Mouse (Mus musculus) MEL (cell line): ENCODE results near the gene Cd300ld3. TPM values are rescaled to one million over a fixed set of nuclear protein-coding genes. Genes with fewer than 3 reads are reported as not detected.

Source experiments
- DNase-seq: peaks from one replicate; pipeline ENCODE4 v3.0.0; 2011; ENCODE audit warnings: low read depth, low spot score
- H3K27ac ChIP-seq: 2 replicates; pipeline ENCODE4 v1.5.1; 2012; ENCODE audit warnings: low read depth, mild to moderate bottlenecking, control low read depth, low read length, moderate library complexity; ENCODE audit not compliant: control insufficient read depth
- H3K27me3 ChIP-seq, 2 experiments: fragments of 150-350 bp in 1 of 2; sonication (generic) in 1 of 2; 2 replicates each; pipeline ENCODE4 v1.6.1; 2012; ENCODE audit warnings: low read length in 2 of 2, mild to moderate bottlenecking in 2 of 2, improper control_type of control experiment in 1 of 2, moderate library complexity in 1 of 2; ENCODE audit not compliant: insufficient read depth in 2 of 2, control insufficient read depth in 1 of 2
- H3K36me3 ChIP-seq, 2 experiments: 2 replicates each; pipeline ENCODE4 v1.6.1; 2012 to 2014; ENCODE audit warnings: low read length in 2 of 2, improper control_type of control experiment in 1 of 2, inconsistent platforms in 1 of 2, mild to moderate bottlenecking in 1 of 2; ENCODE audit not compliant: insufficient read depth in 2 of 2, control insufficient read depth in 1 of 2
- H3K4me1 ChIP-seq, 2 experiments: fragments of 150-350 bp in 1 of 2; sonication (generic) in 1 of 2; 2 replicates each; pipeline ENCODE4 v1.6.1; 2012; ENCODE audit warnings: low read length in 2 of 2, improper control_type of control experiment in 1 of 2, mild to moderate bottlenecking in 1 of 2; ENCODE audit not compliant: insufficient read depth in 2 of 2, control insufficient read depth in 1 of 2
- H3K4me3 ChIP-seq, 2 experiments: fragments of 150-350 bp in 1 of 2; sonication (generic) in 1 of 2; 2 replicates each; pipeline ENCODE4 v1.5.1; 2012; ENCODE audit warnings: low read depth in 2 of 2, low read length in 2 of 2, mild to moderate bottlenecking in 2 of 2, moderate library complexity in 2 of 2, control low read depth in 1 of 2, improper control_type of control experiment in 1 of 2; ENCODE audit not compliant: control insufficient read depth in 1 of 2, insufficient read depth in 1 of 2
- H3K79me2 ChIP-seq: 2 replicates; pipeline ENCODE4 v1.6.1; 2012; ENCODE audit warnings: mild to moderate bottlenecking, low read length, moderate library complexity; ENCODE audit not compliant: control insufficient read depth, poor library complexity, insufficient read depth
- H3K9ac ChIP-seq: 2 replicates; pipeline ENCODE4 v1.6.1; 2012; ENCODE audit warnings: low read depth, mild to moderate bottlenecking, control low read depth, low read length, moderate library complexity; ENCODE audit not compliant: control insufficient read depth, poor library complexity, severe bottlenecking
- H3K9me3 ChIP-seq: fragments of 150-350 bp; sonication (generic); replicated peaks from 2 replicates; pipeline ENCODE4 v1.6.1; 2012; ENCODE audit warnings: mild to moderate bottlenecking, low read length, improper control_type of control experiment, moderate library complexity; ENCODE audit not compliant: insufficient read depth
- BHLHE40 ChIP-seq: IDR thresholded peaks from 2 replicates; pipeline ENCODE4 v1.6.1; 2012; ENCODE audit warnings: low read depth, mild to moderate bottlenecking, inconsistent platforms, low read length, improper control_type of control experiment, borderline replicate concordance
- CHD1 ChIP-seq: IDR thresholded peaks from 2 replicates; pipeline ENCODE4 v1.6.1; 2012; ENCODE audit warnings: low read depth, mild to moderate bottlenecking, inconsistent platforms, low read length, improper control_type of control experiment
- CHD2 ChIP-seq: IDR thresholded peaks from 2 replicates; pipeline ENCODE4 v1.6.1; 2011; ENCODE audit warnings: low read length, improper control_type of control experiment
- CTCF ChIP-seq, 3 experiments: IDR thresholded peaks in 2 of 3; conservative IDR thresholded peaks in 1 of 3; 2 replicates each; pipeline ENCODE4 v1.5.1; 2011 to 2012; ENCODE audit warnings: low read length in 3 of 3, low read depth in 2 of 3, mild to moderate bottlenecking in 2 of 3, improper control_type of control experiment in 1 of 3, inconsistent platforms in 1 of 3, mixed read lengths in 1 of 3, moderate library complexity in 1 of 3; ENCODE audit not compliant: control insufficient read depth in 1 of 3, insufficient read depth in 1 of 3, poor library complexity in 1 of 3, severe bottlenecking in 1 of 3
- ETS1 ChIP-seq: IDR thresholded peaks from 2 replicates; pipeline ENCODE4 v1.6.1; 2012; ENCODE audit warnings: low read depth, mild to moderate bottlenecking, inconsistent platforms, low read length, improper control_type of control experiment, moderate library complexity
- JUND ChIP-seq: IDR thresholded peaks from 2 replicates; pipeline ENCODE4 v1.6.1; 2011; ENCODE audit warnings: low read depth, mild to moderate bottlenecking, improper control_type of control experiment, low read length
- MAZ ChIP-seq: IDR thresholded peaks from 2 replicates; pipeline ENCODE4 v1.6.1; 2012; ENCODE audit warnings: low read depth, mild to moderate bottlenecking, inconsistent platforms, low read length, improper control_type of control experiment
- NELFE ChIP-seq: IDR thresholded peaks from 2 replicates; pipeline ENCODE4 v1.6.1; 2011; ENCODE audit warnings: low read depth, low read length, improper control_type of control experiment
- NRF1 ChIP-seq: IDR thresholded peaks from 2 replicates; pipeline ENCODE4 v1.6.1; 2014; ENCODE audit warnings: low read depth, mild to moderate bottlenecking, inconsistent platforms, low read length, improper control_type of control experiment, moderate library complexity; ENCODE audit not compliant: poor library complexity, insufficient read depth, severe bottlenecking
- POLR2AphosphoS5 ChIP-seq: IDR thresholded peaks from 2 replicates; pipeline ENCODE4 v1.6.1; 2012; ENCODE audit warnings: low read depth, borderline replicate concordance, mild to moderate bottlenecking, inconsistent platforms, low read length, moderate library complexity, mixed read lengths
- RAD21 ChIP-seq: IDR thresholded peaks from 2 replicates; pipeline ENCODE4 v1.6.1; 2011; ENCODE audit warnings: mild to moderate bottlenecking, low read depth, low read length, improper control_type of control experiment
- SMC3 ChIP-seq: IDR thresholded peaks from 2 replicates; pipeline ENCODE4 v1.6.1; 2011; ENCODE audit warnings: low read depth, low read length, improper control_type of control experiment
- USF1 ChIP-seq: IDR thresholded peaks from 2 replicates; pipeline ENCODE4 v1.6.1; 2014; ENCODE audit warnings: low read depth, mild to moderate bottlenecking, inconsistent platforms, low read length, improper control_type of control experiment, moderate library complexity
- ZC3H11A ChIP-seq: IDR thresholded peaks from 2 replicates; pipeline ENCODE4 v1.6.1; 2012; ENCODE audit warnings: low read depth, mild to moderate bottlenecking, inconsistent platforms, low read length, improper control_type of control experiment
- ZMIZ1 ChIP-seq: IDR thresholded peaks from 2 replicates; pipeline ENCODE4 v1.6.1; 2012; ENCODE audit warnings: low read depth, mild to moderate bottlenecking, inconsistent platforms, low read length, improper control_type of control experiment, moderate library complexity
- ZNF384 ChIP-seq: IDR thresholded peaks from 2 replicates; pipeline ENCODE4 v1.6.1; 2012; ENCODE audit warnings: low read depth, mild to moderate bottlenecking, inconsistent platforms, low read length, improper control_type of control experiment
- polyA plus RNA-seq, 2 experiments: library from polyadenylated mRNA; stranded (reverse) in 1 of 2; unstranded in 1 of 2; fragments of >175 nt in 1 of 2; fragments of >200 nt in 1 of 2; gene quantifications; 2 replicates each; pipeline versions ENCODE4 v1.2.1 to v1.2.4; 2012; ENCODE audit warnings: low replicate concordance in 2 of 2, low read depth in 1 of 2; ENCODE audit not compliant: insufficient read length in 2 of 2, insufficient read depth in 1 of 2, missing spikeins in 1 of 2
- total RNA-seq: library from RNA; depleted of rRNA; stranded (reverse); fragments of 300-350 nt; gene quantifications from 2 replicates; pipeline ENCODE4 v1.2.3, GENCODE M21; 2012

The Cd300ld3 gene
- total and polyA plus RNA-seq, 3 experiments = not detected

DNA sequence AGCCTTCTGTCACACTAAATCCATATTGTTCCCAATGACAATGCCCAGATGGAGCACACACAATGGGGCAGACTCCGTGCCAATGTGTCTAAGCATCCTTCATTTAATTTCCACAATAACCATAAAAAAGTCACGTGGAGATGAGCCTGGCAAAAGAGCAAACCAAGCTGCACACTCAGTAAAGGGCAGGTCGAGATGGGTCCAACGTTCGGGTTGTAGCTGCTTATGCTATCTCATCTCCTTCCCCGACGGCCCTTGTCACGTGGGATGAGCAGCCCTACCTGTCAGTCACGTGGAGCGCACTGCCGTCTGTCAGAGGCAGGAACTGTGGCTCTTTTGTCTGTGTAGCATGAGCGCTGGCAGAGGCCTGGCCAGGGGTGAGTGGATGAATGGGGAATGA, 36.4 kb upstream of the Cd300ld3 start:
- Histone ChIP-seq H3K9ac (no peak overlapping the region), H3K9me3 (no peaks in the 10 kb centered on the region), H3K27ac (no peak overlapping the region), H3K36me3 (no peaks in the 10 kb centered on the region), H3K79me2 (no peaks in the 10 kb centered on the region), H3K4me3 (no peak overlapping the region), H3K4me1 (peaks cover 3% of the 10 kb centered on the region in 2 experiments; a peak in 1 of 4 replicates), H3K27me3 (peaks cover 0 to 3% of the 10 kb centered on the region in 2 experiments; a peak in 1 of 4 replicates)
- peak; percentile 69 for TF ChIP-seq USF1
- TF ChIP-seq CHD1 = no peak
- no peak for DNase-seq

DNA sequence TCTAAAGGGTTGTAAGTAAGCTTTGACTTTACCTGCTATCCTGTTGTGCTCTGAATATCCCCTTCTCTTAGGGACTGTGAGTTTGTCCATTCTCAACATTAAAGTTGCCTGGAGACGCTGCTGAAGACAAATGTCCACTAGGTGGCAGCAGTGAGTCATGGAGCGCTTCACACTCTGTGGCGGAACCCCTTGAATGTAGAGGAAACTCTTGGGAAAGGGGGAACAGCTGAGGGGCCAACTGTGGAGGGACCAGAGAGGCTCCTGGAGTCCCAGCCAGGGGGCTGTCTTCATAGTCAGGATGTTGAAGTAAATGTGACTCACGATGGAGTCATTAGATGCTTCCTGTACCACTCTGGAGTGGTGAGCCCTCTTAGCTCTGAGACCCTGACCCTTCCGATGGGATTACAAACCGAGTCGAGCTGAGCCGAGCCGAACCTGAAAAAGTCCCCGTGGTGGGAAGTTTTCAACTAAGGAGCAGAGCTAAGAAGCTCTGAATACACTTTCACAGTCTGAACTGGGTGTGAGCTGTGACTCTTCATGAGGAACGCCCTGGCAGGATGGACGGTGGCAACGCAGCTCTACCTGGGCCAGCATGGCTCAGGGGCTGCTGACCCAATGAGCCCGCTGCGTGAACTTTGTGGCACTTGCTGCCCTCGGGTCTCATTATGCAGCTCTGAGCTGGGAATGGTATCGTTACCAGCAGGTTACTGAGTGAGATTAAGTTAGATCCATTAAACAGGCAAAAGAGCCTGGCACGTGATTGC, 35.3 kb upstream of the Cd300ld3 start:
- TF ChIP-seq POLR2AphosphoS5 (no peak), ZC3H11A (peak; percentile 68), CHD1 (no peak), RAD21 (peak; percentile 86), CTCF (IDR thresholded peaks at IDR 0.05 in 2 of 3, conservative IDR thresholded peaks at IDR 0.05 in 1 of 3; ENCODE audit: control insufficient read depth in 1 of 3, insufficient read depth in 1 of 3, low read depth in 2 of 3, low read length in 3 of 3, poor library complexity in 1 of 3, severe bottlenecking in 1 of 3) (peak; percentile 98 to 99 (median 98)), BHLHE40 (no peak), NELFE (no peak), MAZ (peak; percentile 55; the same call in 1 of the 2 replicates), JUND (no peak), SMC3 (peak; percentile 93)
- H3K4me1 ChIP-seq = peaks cover 6 to 9% of the 10 kb centered on the region in 2 experiments; a peak in 3 of 4 replicates
- H3K36me3 ChIP-seq = no peaks in the 10 kb centered on the region
- H3K79me2 ChIP-seq = no peaks in the 10 kb centered on the region
- H3K9ac ChIP-seq = no peak overlapping the region
- H3K27me3 ChIP-seq = peaks cover 0 to 3% of the 10 kb centered on the region in 2 experiments; a peak in 1 of 4 replicates
- no peaks in the 10 kb centered on the region for H3K9me3 ChIP-seq
- no peak overlapping the region for H3K4me3 ChIP-seq
- no peak overlapping the region for H3K27ac ChIP-seq
- DNase-seq = peak; percentile 82

DNA sequence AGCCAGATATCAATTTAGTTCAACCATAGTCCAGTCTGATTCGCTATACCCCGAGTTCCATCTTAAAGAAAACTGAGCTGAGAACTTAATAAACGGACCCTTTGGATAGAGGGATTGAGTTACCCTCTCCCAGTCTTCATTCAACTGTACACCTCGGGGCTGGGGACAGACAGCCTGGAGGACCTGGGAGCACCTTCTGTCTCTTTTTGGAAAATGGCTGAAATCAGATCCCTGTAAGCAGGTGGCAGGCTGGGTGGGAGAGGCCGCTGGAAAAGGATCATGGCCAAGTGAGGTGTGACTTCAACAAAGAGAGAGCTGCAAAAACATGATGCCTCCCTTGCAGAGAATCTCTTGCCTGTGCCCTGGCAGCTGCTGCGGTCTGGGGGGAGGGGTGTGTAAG, 34.0 kb upstream of the Cd300ld3 start:
- Histone ChIP-seq H3K27ac (no peak overlapping the region), H3K4me1 (peaks cover 6 to 9% of the 10 kb centered on the region in 2 experiments; a peak in 3 of 4 replicates), H3K4me3 (no peak overlapping the region), H3K9ac (no peak overlapping the region), H3K9me3 (no peaks in the 10 kb centered on the region), H3K27me3 (peaks cover 0 to 3% of the 10 kb centered on the region in 2 experiments; a peak in 1 of 4 replicates), H3K79me2 (no peaks in the 10 kb centered on the region), H3K36me3 (no peaks in the 10 kb centered on the region)
- DNase-seq = no peak
- TF ChIP-seq CHD2 (no peak), NRF1 (no peak), ETS1 (no peak), ZNF384 (no peak), ZMIZ1 (no peak), SMC3 (no peak), CHD1 (no peak), POLR2AphosphoS5 (no peak)
